Mouse (Mus musculus) cerebral cortex, adult 2 months (tissue): Measurements from ENCODE around the gene Vav3.

Experiments
- WGBS: fragments of 180-500 bp; shearing (Covaris S2); methylation state at CpG from one replicate; pipeline ENCODE4 v1.1.7; 2018; 5-methylcytosine and 5-hydroxymethylcytosine counted together

Gene Vav3

DNA sequence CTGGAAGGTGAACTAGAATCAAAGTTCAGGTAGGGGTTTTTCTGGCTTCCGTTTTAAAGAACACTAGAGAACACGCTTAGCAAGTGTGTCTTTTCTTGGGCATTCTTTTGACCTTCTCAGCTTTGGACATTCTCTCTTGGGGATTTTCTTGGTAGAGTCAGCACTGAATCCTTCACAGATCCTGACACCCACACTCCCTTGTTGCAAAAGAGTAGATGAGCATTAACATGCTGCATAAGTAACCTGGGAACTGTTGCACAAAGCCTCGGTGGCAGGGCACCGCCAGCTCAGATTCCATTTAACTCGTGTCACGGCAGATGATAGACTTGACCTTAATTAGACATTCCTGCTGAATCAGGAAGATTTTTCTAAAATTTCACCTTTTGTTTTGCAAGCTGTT lies 252.5 kb downstream of the Vav3 start:
- WGBS: 72% methylated on average over 6 of the region's 6 CpGs

DNA sequence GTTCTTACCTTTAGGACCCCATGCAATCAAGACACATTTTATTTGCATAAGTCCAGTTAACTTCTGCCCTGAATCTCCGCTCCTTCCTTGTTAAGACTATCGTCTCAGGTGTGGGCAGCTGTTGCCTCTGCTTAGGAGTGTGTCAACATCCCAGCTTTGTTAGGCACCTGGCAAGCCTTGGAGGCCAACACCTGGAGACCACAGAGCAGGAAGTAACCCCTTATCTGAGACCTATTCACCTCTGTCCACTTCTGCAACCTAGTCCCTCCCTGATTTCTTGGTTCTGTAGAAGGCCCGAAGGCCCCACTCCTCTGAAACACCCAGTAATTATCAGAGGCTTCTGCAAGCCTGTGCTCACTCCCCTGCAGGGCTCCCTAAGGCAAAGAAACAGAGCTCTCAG lies 255.6 kb downstream of the Vav3 start:
- 92% methylated on average over 3 of the region's 3 CpGs for WGBS

DNA sequence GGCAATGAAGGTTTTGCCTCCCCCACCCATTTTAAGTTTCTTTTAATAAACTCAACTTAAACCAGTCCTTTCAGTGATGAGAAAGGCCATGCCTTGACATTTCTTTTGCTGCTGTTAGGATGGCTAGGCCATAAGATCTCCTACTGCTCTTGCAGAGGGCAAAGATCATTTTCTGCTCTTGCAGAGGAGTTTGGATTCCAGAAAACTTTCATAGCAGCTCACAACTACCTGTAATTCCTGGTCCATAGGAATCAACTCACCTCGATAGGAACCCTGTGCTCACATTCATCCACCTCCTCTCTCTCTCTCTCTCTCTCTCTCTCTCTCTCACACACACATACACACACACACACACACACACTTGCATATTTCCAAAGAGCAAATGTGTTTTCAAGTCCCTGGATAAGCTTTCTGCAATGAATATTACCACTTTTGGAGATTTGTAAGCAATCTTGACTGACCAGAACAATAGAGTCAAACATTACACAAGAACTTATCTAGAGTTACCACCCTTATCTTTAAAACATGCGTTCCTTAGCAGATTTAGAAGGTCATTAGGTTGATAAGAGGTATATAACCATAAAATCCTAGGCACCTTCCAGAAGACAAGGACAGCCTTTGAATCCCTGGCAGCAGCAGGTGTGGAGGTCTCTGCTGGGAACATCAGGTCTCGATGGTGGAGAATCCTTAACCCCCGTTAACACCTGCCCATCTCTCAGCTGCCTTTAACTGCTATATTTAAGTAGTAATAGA lies 260.4 kb downstream of the Vav3 start:
- WGBS: 94% methylated on average over 4 of the region's 4 CpGs

DNA sequence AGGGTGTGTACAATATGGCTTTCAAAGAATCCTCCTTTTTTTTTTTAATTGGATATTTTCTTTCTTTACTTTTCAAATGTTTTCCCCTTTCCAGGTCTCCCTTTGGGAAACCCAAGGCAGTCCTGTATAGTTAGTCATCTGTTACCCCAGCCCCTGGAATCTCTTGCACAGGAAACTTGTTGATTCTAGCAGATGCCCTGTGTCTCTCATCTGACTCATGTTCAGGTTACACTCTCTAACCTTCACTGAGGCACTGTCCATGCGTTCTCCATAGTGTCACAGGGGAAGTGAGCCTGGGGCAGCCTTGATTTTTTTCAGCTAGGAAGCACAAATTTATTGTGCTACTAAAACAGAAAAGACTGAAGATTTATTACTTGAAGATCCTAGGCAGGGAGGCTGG lies 262.3 kb downstream of the Vav3 start:
- 96% methylated on average over 1 of the region's 1 CpGs for WGBS

GRCm38 (mm10) chr3:109606121-109606520 lies 265.7 kb downstream of the Vav3 start:
- 27% methylated on average over 2 of the region's 2 CpGs for WGBS

GRCm38 (mm10) chr3:109621721-109622120 lies 281.3 kb downstream of the Vav3 start:
- 42% methylated on average over 3 of the region's 3 CpGs for WGBS

DNA sequence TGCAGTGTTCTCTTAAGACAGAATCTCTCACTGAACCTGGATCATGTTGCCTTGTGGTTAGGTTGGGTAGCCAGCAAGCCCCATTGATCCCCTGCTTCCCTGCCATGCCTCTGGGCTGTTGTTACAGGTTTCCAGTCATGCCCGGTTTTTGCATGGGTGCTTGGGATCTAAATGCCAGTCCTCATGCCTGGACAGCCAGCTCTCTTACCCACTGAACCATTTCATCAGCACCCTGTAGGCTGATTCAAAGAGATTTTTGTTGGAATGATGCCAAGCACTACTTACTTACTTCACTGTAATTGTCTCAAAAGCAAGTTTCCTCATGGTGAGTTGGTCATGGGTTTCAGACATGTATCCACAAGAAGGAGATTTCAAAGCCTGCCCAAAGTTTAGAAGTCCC lies 281.9 kb downstream of the Vav3 start:
- 57% methylated on average over 1 of the region's 1 CpGs for WGBS

GRCm38 (mm10) chr3:109622816-109623215 lies 282.4 kb downstream of the Vav3 start:
- 50% methylated on average over 1 of the region's 1 CpGs for WGBS

- 81% methylated on average over 2 of the region's 2 CpGs for WGBS
Observed at GRCm38 (mm10) chr3:109623770-109624169, 283.3 kb downstream of the Vav3 start.

DNA sequence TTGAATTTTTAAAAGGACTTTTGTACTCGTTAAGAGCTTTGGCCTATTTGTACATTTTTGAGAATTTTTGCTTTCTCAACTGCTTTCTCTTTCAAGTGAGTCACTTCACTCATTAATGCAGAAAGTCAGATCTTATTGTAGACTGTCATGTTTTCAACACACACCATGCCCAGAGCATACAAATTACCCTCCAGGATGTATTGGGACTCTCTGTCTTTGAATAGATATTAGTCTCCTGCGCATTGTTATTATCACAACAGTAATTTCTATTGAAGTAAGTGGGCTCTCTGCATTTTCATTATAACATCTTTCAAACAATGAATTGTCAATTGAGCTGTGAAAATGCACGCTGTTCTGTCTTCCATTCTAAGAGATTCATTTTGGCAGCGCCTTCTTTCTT lies 295.6 kb downstream of the Vav3 start:
- 73% methylated on average over 4 of the region's 4 CpGs for WGBS

DNA sequence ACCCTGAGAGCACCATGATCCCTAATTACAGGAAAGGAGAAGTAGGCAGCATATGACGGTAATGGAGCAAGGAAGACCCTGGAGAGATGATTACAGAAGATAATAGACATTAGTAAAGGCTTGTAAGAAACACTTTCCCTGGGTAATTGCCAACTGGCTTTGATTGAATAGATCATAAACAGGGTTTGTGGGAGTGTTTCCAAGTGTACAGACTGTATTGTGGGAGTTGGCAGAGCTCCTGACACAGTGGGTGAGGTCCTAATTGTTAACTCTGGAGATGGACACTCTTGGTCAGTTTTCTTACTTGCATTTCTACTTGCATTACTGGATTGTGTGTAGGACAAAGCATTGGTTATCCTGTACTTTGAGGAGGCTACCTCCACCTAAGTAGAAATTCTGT lies 298.9 kb downstream of the Vav3 start:
- WGBS: 68% methylated on average over 1 of the region's 1 CpGs

DNA sequence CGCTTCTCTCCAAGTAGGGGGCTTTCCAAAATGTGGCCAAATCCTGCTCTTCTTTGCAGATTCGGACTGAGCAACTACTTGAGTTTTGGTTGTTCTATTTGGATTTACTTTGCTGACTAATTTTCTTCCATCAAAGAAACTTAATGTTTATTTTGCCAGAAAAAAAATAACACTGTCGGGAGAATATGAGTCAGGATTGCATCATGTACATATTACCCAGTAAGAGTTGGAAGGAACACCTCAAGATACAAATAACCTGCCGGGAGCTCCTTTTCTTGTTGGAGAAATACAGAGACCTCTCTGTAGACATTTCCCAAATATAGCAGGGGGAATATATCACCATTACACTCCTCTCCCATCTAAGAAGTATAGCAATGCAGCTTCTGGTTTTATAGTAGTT lies 300.3 kb downstream of the Vav3 start:
- 72% methylated on average over 4 of the region's 4 CpGs for WGBS

DNA sequence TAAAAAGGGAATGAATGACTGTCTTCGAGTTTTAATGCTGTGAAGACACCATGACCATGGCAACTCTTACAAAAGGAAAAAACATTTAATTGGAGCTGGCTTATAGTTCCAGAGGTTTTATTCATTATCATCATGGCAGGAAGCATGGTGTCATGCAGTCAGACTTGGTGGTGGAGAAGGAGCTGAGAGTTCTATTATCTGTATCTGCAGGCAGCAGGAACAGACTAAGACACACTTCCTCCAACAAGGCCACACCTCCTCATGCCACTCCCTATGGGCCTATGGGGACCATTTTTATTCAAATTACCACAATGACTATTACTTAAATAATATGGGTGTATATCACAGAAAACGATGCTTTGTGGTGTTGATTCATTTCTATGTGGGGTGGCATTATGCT lies 307.8 kb downstream of the Vav3 start:
- WGBS: 94% methylated on average over 2 of the region's 2 CpGs

GRCm38 (mm10) chr3:109651479-109651878 lies 311.0 kb downstream of the Vav3 start:
- WGBS: 94% methylated on average over 3 of the region's 3 CpGs

GRCm38 (mm10) chr3:109652860-109653631 lies 312.6 kb downstream of the Vav3 start:
- 91% methylated on average over 12 of the region's 12 CpGs for WGBS

DNA sequence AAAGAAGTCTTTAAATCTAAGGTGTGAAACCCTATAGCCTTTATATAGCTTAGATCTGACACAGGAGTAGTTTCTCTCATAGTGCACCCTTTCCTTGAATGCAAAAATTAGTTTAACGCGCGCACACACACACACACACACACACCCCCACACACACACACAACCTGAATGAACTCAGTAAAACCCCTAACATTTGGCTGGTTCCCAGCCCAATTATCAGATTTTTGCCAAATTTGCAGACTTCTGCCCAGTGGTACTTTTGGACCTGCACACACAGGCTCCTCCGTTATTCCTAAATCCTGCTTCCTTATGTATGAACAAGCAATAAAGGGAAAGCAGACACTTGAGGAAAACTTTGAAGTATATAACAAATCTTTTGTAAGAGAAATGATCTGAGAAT lies 313.9 kb downstream of the Vav3 start:
- 84% methylated on average over 4 of the region's 4 CpGs for WGBS

DNA sequence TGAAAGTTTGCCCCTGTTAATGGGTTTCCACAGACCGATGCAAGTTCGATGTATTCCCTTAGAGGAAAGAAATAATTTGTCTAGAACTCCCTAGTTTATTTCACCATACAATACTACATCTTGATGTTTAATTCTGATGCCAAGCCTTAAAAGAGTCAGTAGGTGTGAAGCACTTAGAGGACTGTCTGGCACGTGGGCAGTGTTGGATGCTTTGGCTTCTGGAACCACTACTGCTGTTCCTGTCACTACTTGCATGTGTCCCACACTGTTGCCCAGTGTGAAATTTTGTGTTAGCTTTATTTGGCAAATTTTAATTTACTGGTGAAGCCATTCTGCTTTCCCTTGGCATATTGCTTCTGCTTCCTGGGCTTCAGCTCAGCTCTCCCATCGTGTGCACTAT lies 331.3 kb downstream of the Vav3 start:
- WGBS: 65% methylated on average over 4 of the region's 4 CpGs

DNA sequence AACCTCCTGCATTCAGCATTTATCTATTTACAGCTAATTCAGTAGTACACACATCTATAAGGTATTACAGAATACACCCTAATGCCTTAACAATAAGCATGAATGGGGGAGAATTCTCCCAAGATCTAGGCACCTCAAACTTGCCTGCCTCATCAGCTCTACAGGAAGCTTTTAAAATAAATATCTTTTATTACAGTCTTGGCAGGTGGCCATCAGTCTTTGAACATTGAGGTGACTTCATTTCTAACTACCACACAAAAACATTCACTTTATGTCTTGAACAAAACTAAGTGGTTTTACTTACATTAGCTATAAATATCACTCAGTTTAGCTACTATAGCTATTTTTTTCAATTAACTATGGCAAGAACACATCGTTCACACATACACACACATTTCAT lies 332.5 kb downstream of the Vav3 start:
- WGBS: 59% methylated on average over 1 of the region's 1 CpGs

DNA sequence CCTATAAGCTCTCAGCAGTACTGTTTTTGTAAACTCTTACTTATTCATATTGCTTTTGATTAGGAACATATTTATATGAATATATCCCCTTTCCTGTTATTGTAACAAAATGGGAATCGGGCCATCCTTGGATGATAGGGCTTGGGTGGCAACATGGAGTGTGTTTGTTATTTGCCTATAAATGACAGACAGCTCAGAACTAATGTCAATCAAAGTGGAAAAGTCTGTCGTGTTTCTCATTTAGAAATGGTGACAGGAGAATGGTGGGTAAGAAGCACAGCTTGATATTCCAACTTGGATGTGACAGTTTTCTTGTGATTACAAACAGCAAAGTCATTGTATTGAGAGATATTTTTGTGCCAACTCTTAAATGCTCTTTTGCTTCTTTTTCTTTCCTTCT lies 339.8 kb downstream of the Vav3 start:
- 62% methylated on average over 2 of the region's 2 CpGs for WGBS

DNA sequence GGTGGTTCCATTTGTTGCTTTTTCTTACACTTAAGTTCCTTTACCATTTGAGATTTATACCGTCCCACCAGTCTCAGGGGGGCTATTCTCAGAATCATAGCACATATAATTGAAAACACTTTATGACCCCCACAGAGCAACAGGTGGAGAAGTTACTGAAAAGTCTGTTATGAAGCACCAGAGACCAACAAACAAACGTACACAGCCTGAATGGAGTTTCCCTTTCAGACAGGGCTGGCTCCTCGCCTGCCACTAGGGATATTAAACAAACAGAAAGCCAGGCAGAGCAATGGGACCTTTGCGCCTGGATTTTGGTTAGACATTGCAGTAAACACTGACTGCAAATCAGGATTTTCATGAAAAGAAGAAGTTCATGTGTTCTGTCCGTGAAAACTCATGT lies 341.4 kb downstream of the Vav3 start:
- 90% methylated on average over 5 of the region's 5 CpGs for WGBS

GRCm38 (mm10) chr3:109683608-109684295 lies 343.3 kb downstream of the Vav3 start:
- WGBS: 51% methylated on average over 5 of the region's 5 CpGs

DNA sequence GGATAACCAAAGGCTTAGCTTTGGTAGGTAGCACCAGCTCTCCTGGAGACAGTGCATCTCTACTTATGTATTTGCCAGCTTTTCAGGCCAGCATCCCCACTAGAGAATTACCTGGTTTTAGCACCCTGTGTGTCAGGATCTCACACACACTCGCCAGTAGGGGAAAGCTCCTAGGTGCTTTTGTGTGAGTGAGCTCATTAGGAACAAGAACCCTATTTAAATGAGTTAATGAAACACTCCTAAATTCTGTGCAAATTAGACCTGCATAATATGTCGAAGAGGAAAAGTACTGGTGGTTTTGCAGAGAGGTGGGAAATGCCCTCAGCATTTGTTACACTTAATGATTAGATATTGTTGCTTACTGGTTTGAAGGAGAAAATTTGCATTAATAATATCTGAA lies 350.1 kb downstream of the Vav3 start:
- 66% methylated on average over 2 of the region's 2 CpGs for WGBS

GRCm38 (mm10) chr3:109692613-109693012 lies 352.2 kb downstream of the Vav3 start:
- WGBS: 77% methylated on average over 3 of the region's 3 CpGs
